Mouse (Mus musculus): ENCODE results near the gene Rag1. TPM values are rescaled to one million over a fixed set of nuclear protein-coding genes. Genes with fewer than 3 reads are reported as not detected.
A peak's percentile ranks its signal among the peaks of the same experiment; 100 is the strongest.

Gene Rag1
- total and polyA plus RNA-seq, 3 experiments: under 0.01 TPM; not detected in 2

- no peak for DNase-seq (ENCODE audit: low read depth, low spot score)
- Histone ChIP-seq H3K9ac (ENCODE audit: control insufficient read depth, low read depth, low read length, poor library complexity, severe bottlenecking) (no peak overlapping the region), H3K27ac (ENCODE audit: control insufficient read depth, low read depth, low read length) (no peak overlapping the region), H3K27me3 (ENCODE audit: control insufficient read depth in 1 of 2, insufficient read depth in 2 of 2, low read length in 2 of 2) (peaks cover 1% of the 10 kb centered on the region in 2 experiments; a peak in 2 of 4 replicates), H3K4me1 (ENCODE audit: control insufficient read depth in 1 of 2, insufficient read depth in 2 of 2, low read length in 2 of 2) (peaks cover 0 to 4% of the 10 kb centered on the region in 2 experiments; a peak in 1 of 4 replicates), H3K36me3 (ENCODE audit: control insufficient read depth in 1 of 2, insufficient read depth in 2 of 2, low read length in 2 of 2) (0 out of 4 replicates have a peak, but pooled peaks cover 0 to 2% of the 10 kb centered on the region in 2 experiments), H3K79me2 (ENCODE audit: control insufficient read depth, insufficient read depth, low read length, poor library complexity) (no peaks in the 10 kb centered on the region), H3K9me3 (replicated peaks; ENCODE audit: insufficient read depth, low read length) (no peaks in the 10 kb centered on the region), H3K4me3 (ENCODE audit: control insufficient read depth in 1 of 2, insufficient read depth in 1 of 2, low read depth in 2 of 2, low read length in 2 of 2) (no peak overlapping the region)
- no peak for TF ChIP-seq ELF1 (IDR thresholded peaks at IDR 0.05; ENCODE audit: low read depth, low read length)
- no peak for TF ChIP-seq E2F4 (IDR thresholded peaks at IDR 0.05; ENCODE audit: borderline replicate concordance, low read depth, low read length)
- TF ChIP-seq TBP (IDR thresholded peaks at IDR 0.05; ENCODE audit: low read depth, low read length): no peak
- no peak for TF ChIP-seq ETS1 (IDR thresholded peaks at IDR 0.05; ENCODE audit: low read depth, low read length)
- no peak for TF ChIP-seq HCFC1 (IDR thresholded peaks at IDR 0.05; ENCODE audit: low read depth, low read length)
- no peak for TF ChIP-seq USF2 (IDR thresholded peaks at IDR 0.05; ENCODE audit: borderline replicate concordance in 1 of 2, insufficient read depth in 1 of 2, low read depth in 1 of 2, low read length in 2 of 2)
- no peak for TF ChIP-seq NRF1 (IDR thresholded peaks at IDR 0.05; ENCODE audit: insufficient read depth, low read depth, low read length, poor library complexity, severe bottlenecking)
- TF ChIP-seq UBTF (IDR thresholded peaks at IDR 0.05; ENCODE audit: borderline replicate concordance, insufficient read depth, low read depth, low read length): no peak
- TF ChIP-seq CHD2 (IDR thresholded peaks at IDR 0.05; ENCODE audit: low read length): no peak
- no peak for TF ChIP-seq CTCF (IDR thresholded peaks at IDR 0.05 in 2 of 3, conservative IDR thresholded peaks at IDR 0.05 in 1 of 3; ENCODE audit: control insufficient read depth in 1 of 3, insufficient read depth in 1 of 3, low read depth in 2 of 3, low read length in 3 of 3, poor library complexity in 1 of 3, severe bottlenecking in 1 of 3)
- TF ChIP-seq RAD21 (IDR thresholded peaks at IDR 0.05; ENCODE audit: low read depth, low read length): no peak
- no peak for TF ChIP-seq POLR2AphosphoS5 (IDR thresholded peaks at IDR 0.05; ENCODE audit: borderline replicate concordance, low read depth, low read length)
- no peak for TF ChIP-seq JUND (IDR thresholded peaks at IDR 0.05; ENCODE audit: low read depth, low read length)
- TF ChIP-seq TCF12 (IDR thresholded peaks at IDR 0.05; ENCODE audit: low read depth, low read length): no peak
- no peak for TF ChIP-seq MXI1 (IDR thresholded peaks at IDR 0.05; ENCODE audit: low read depth, low read length)
- no peak for TF ChIP-seq POLR2A (IDR thresholded peaks at IDR 0.05; ENCODE audit: control insufficient read depth in 1 of 2, insufficient read depth in 1 of 2, low read depth in 1 of 2, low read length in 2 of 2, poor library complexity in 1 of 2)
- TF ChIP-seq BHLHE40 (IDR thresholded peaks at IDR 0.05; ENCODE audit: borderline replicate concordance, low read depth, low read length): no peak
- TF ChIP-seq ZC3H11A (IDR thresholded peaks at IDR 0.05; ENCODE audit: low read depth, low read length): no peak
- no peak for TF ChIP-seq POLR2AphosphoS2 (IDR thresholded peaks at IDR 0.05; ENCODE audit: low read length)
Measured at GRCm38 (mm10) chr2:101648361-101648760, 940 bp downstream of the Rag1 start.

GRCm38 (mm10) chr2:101645841-101646240 is 3.5 kb downstream of the Rag1 start:
- Histone ChIP-seq H3K27ac (ENCODE audit: control insufficient read depth, low read depth, low read length) (no peak overlapping the region), H3K27me3 (ENCODE audit: control insufficient read depth in 1 of 2, insufficient read depth in 2 of 2, low read length in 2 of 2) (peaks cover 1% of the 10 kb centered on the region in 2 experiments; a peak in 2 of 4 replicates), H3K79me2 (ENCODE audit: control insufficient read depth, insufficient read depth, low read length, poor library complexity) (no peaks in the 10 kb centered on the region), H3K9me3 (replicated peaks; ENCODE audit: insufficient read depth, low read length) (no peaks in the 10 kb centered on the region), H3K4me1 (ENCODE audit: control insufficient read depth in 1 of 2, insufficient read depth in 2 of 2, low read length in 2 of 2) (no peaks in the 10 kb centered on the region), H3K36me3 (ENCODE audit: control insufficient read depth in 1 of 2, insufficient read depth in 2 of 2, low read length in 2 of 2) (no peaks in the 10 kb centered on the region), H3K4me3 (ENCODE audit: control insufficient read depth in 1 of 2, insufficient read depth in 1 of 2, low read depth in 2 of 2, low read length in 2 of 2) (no peak overlapping the region), H3K9ac (ENCODE audit: control insufficient read depth, low read depth, low read length, poor library complexity, severe bottlenecking) (no peak overlapping the region)
- DNase-seq (ENCODE audit: low read depth, low spot score): no peak
- TF ChIP-seq ELF1 (IDR thresholded peaks at IDR 0.05; ENCODE audit: low read depth, low read length): no peak
- TF ChIP-seq MYB (IDR thresholded peaks at IDR 0.05; ENCODE audit: low read depth, low read length): no peak
- no peak for TF ChIP-seq CHD1 (IDR thresholded peaks at IDR 0.05; ENCODE audit: low read depth, low read length)
- TF ChIP-seq CTCF (IDR thresholded peaks at IDR 0.05 in 2 of 3, conservative IDR thresholded peaks at IDR 0.05 in 1 of 3; ENCODE audit: control insufficient read depth in 1 of 3, insufficient read depth in 1 of 3, low read depth in 2 of 3, low read length in 3 of 3, poor library complexity in 1 of 3, severe bottlenecking in 1 of 3): peak in 1 of 3 experiments; percentile 17; a peak in 1 of 6 replicates
- no peak for TF ChIP-seq SMC3 (IDR thresholded peaks at IDR 0.05; ENCODE audit: low read depth, low read length)
- no peak for TF ChIP-seq TAL1 (IDR thresholded peaks at IDR 0.05; ENCODE audit: low read length)
